Mouse (Mus musculus) liver, adult 2 months (tissue): ENCODE data around the gene Psmb9.

Experiments used
- CTCF ChIP-seq: fragments of 200-500 bp; IDR thresholded peaks from 2 replicates; pipeline ENCODE4 v1.5.1; 2011; ENCODE audit warnings: low read depth, low read length, control low read depth
- POLR2A ChIP-seq: fragments of 200-500 bp; IDR thresholded peaks from 2 replicates; pipeline ENCODE4 v1.6.1; 2011; ENCODE audit warnings: low read length, control low read depth; ENCODE audit not compliant: insufficient read depth; ENCODE audit errors: extremely low read depth

- no peak for TF ChIP-seq CTCF
- TF ChIP-seq POLR2A: no peak
These were observed 30.4 kb upstream of the Psmb9 start for GRCm38 (mm10) chr17:34217986-34218385.
